Mouse (Mus musculus): ENCODE data around the gene Cby1.

DNA sequence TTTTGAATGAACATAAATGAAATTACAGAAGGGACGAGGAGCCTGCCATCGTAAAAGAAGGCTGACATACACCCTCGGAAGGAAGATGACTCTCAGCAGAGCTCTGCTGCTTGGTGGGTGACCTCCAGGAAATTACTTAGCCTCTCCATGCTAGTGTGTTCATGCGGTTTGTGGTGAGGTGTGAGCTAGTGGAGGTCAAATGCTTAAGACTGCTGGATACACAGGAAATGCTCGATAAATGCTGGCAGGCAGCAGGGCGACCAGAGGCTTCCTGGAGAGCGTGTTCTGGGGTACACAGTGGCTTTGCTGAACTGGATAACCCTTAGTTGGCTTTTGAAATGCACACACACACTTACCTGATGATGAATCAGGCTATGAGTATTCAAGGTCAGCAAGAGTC is 40.5 kb upstream of the Cby1 start:
- TF ChIP-seq TAL1 (IDR thresholded peaks at IDR 0.05; ENCODE audit: low read length): no peak
- no peak for TF ChIP-seq GATA1 (IDR thresholded peaks at IDR 0.05; ENCODE audit: low read length)

Measured in erythroblast, embryonic 14.5 days (primary cell).